Mouse (Mus musculus): ENCODE data around the gene Casc3.

DNA sequence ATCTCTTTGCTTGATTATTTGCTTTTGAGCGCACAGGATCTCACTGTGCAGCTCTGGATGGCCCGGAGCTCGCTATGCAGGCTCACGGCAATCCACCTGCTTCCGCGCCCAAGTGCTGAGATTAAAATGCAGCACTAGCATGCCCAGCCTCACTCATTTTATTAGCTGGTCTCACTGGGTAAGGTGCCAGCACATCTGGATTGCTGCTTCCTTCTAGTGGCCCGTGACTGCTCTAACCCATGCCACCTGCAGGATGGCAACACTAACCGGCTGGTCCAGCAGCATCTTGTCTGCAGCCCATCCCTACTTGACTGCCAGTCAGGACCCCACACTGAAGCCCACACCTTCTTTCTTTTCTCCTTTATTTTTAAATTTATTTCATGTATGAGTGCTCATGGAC lies 49.4 kb downstream of the Casc3 start:
- TF ChIP-seq CTCF (IDR thresholded peaks at IDR 0.05; ENCODE audit: extremely low read depth, insufficient read depth, low read length) (no peak), POLR2A (IDR thresholded peaks at IDR 0.05; ENCODE audit: extremely low read depth, insufficient read depth, low read length) (no peak)

All from cortical plate, adult 2 months (tissue).